Mouse (Mus musculus) spleen, adult 12 weeks (tissue): ENCODE measurements around the gene Pkd1l2.

ENCODE experiments used
- DNase-seq: peaks from one replicate; pipeline ENCODE4 v3.0.0; 2022; ENCODE audit warnings: low spot score

Pkd1l2 gene

DNA sequence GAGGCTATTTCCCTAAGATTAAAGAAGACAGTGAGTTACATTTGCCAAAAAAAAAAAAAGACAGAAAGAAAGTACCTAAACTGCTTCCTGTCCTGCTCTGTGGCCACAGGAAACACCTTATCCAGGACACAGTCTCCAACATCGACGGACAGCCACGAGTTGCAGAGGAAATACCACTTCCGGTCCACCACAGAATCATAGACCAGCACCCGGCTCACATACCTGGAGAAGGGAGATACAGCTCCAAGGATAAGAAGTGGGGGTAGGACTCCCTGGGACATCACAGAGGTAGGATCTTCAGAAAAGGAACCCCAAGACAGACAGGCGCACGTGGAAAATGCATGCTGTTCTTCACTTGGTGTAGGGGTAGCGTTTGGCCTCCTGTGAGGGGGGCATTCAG lies 49.6 kb downstream of the Pkd1l2 start:
- DNase-seq, result no peak

DNA sequence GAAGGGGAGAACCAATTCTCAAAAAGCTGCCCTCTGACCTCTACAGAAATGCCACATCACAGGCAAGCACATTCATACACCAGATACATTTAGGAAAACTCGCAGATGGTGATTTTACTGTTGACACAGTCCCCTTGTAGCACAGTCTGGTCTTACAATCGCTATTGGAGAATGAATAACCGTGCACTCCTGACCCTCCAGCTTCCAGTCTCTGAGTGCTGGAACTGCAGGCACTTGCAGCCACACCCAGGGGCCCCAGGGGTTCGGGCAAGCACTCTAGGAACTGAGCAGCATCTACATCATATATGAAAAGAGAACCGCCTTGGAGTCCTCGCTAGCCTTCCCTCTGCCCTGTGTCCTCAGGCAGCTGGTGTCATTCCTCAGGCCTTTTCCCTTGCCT lies 50.8 kb downstream of the Pkd1l2 start:
- DNase-seq, result no peak

DNA sequence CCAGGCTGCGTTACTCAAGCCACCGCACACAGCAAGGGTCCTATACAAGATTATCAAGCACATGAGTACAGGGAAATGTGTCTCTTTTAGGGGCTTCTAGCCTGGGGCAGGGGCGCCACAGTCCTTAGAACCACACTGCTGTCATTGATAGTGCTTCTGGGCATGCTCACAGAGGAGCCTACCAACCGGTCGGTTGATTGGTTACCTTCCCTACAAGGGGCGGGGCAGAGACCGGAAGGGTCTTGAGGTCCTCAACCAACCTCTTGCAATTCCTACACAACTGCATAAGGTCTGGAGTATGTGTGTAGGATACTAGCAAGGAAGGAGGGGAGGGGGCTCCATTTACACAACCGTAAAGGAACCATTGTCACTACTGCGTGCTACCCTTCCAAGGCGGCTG lies 53.6 kb downstream of the Pkd1l2 start:
- no peak for DNase-seq

DNA sequence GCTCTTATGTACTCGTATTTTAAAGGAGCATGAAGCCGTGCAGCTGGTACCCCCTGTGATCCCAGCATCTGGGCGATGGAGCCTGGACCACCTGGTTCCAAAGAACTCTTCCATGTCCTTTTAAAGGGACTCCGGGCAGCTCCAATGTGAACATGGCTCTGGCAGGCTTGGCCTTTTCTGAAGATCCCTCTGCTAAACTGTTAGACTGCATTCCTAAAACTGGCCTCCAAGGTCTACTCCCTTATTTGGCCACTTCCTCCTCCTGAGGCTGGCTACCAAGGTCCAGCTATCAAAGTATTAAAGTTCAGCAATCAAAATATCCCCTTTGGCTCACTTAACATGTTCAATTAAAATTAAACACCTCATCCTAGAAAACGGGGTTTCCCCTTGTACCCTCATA lies 54.6 kb downstream of the Pkd1l2 start:
- DNase-seq, result no peak

DNA sequence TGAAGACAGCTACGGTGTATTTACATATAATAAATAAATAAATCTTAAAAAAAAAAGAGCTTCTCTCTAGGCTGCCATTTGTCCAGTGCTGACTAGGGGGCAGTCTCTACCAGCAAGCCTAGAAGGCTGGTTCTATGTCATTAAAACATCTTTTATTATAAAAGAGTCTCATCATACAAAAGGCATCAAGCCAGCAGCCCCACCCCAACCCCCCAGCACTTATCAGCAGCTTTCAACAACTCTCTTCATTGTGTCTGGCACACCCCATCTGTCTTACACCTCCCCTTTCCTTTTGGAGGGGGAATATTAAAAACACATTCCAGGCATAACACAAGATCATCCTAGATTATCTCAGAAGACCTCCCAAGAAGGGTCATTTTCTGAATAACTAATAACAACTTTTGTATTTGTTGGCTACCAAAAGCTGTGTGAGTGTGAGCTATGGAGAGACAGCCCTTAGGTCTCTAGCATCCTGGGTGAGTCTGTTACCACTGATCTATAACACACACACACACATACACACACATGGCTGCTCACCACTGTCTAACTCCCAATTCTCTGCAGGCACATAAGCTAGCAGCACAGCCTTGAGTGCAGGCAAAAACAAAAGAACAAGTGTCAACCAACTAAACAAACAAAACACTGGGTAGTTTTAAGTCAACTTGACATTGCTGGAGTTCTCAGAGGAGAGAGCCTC lies 59.8 kb downstream of the Pkd1l2 start:
- DNase-seq, result no peak

DNA sequence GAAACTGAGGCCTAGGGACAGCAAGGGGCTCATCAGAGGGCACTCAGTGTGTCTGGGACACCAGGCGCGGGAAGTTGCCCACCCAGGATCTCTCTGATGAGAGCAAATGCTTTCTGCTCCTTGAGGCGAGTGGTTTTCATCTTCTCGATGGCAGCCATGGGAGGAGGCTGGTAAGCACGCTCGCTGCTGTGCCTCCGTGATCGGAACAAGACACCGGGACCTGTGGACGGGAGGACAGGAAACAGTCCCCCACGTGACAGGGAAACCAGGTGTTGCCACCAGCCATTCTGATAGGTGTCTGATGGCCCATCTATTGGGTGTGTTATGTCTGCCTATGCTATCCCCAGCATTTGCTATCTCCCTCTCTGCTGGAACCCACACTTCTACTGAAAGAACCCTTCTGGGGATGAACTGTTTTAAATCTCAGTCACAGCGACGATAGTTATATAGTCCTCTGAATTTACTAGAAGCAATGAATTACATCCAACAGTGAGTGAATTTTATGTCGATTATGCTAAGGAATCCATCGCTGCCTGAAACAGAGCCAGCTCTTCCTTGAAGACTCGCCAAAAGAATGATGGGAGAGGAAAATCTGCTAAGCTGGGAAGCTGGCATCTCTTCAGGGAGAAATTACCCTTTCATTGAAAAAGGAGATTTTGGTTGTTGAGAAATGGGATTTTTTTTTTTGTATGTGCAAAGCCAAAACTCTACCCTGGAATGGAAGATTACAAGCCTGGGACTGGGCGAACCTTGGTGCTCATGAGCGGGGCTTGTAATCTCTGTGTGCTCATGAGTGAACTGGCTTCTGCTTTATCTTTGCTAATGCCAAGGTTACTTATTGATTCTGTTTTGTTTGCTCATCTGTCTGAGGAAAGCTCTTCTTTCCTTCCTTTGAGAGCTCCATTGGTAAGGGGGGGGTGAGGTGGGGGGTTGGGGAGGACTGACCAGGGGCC lies 62.6 kb downstream of the Pkd1l2 start:
- DNase-seq, result no peak

DNA sequence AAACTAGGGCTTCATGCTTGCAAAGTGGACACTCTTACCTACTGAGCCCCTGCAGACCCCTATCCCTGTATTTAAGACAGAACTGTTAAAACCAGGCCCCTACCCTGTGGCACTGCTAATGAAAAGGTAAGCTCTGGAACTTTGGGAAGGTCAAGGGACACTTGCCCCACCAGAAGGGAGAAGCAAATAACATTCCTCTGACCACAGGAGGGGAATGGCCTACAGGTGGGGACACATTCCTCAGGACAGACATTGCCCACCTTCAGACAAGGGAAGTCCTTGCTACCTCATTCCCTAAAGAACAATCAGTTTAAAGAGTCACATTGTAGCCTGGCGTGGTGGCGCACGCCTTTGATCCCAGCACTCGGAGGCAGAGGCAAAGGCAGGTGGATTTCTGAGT lies 64.4 kb downstream of the Pkd1l2 start:
- no peak for DNase-seq

DNA sequence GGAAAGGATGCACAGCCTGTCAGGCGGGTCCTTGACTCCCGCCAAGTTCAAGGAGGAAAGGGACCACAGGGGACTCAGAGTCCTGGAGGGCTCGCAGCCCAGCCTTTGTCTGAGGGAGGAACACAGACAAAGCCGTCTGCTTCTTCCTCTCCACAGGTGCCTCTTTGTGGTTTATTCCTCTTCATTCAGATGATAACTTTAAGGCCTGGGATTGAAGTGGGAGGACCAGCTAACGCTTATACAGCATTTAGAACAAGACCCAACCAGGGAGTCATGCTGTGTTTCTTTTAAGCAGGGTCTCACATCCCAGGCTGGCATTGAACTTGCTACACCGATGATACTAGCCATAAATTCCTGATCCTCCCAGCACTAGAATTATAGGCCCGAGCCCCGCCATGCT lies 65.2 kb downstream of the Pkd1l2 start:
- no peak for DNase-seq

DNA sequence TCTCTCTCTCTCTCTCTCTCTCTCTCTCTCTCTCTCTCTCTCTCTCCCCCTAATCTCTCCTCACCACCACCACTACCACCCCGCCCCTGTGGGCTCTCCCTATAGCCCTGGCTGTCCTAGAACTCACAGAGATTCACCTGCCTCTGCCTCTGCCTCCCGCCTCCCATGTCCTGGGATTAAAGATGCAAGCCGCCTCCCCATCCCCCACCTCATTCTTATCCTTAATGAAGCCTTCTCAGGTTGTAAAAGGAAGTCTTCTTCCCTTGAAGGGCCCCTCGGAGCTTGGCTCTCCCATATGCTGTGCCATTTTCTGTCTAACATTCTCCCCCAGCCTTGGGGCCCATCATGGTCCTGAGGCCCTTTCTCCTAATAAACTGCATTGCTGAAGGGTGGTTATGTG lies 66.6 kb downstream of the Pkd1l2 start:
- DNase-seq, result no peak

DNA sequence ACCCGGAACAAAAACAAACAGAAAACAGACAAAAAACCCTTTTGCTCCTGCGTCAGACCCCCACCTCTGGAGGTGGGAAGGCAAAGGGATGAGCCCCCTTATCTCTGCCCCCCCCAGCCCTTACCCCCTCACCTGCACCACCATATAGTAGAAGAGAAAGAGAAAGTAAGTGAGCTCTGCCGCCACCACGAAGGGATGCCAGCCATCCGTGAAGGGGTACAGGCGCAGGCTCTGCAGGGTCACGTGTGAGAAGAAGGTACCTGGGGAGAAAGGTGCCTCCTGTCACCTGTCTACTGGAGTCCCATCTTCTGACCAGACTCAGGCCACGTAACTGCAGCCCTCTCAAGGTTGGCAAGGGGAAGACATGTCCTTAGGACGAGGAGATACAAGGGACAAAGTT lies 70.9 kb downstream of the Pkd1l2 start:
- DNase-seq, result no peak

DNA sequence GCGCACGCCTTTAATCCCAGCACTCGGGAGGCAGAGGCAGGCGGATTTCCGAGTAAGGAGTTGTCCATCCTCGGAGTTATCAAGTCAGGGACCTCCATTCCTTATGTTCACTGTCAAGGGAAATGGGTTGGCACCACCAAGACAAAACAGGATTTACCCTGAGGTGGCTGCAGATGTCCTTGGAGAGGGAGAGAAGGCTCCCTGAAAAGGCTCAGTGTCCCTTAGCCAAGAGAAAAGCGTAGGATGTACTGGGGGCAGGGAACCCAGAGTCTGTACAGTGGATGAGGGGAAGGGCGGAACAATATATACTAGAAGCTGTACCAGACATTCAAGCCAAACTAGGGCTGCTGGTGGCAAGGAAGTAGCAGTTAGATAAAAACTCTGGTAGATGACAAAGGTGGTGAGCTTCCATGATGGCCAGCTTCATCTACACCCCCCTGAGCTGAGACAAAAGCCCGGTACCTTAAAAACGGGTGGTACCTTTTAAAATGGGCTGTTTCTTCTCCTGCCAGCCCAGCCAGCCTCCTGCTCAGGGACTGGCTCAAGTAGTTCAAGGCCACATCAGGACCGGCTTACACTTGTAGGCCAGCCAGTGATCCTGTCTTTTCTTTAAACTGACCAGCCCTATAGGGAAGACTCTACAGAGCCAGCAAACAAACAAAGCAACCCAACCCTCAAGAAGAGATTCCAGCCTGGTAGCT lies 88.1 kb downstream of the Pkd1l2 start:
- DNase-seq, result no peak

DNA sequence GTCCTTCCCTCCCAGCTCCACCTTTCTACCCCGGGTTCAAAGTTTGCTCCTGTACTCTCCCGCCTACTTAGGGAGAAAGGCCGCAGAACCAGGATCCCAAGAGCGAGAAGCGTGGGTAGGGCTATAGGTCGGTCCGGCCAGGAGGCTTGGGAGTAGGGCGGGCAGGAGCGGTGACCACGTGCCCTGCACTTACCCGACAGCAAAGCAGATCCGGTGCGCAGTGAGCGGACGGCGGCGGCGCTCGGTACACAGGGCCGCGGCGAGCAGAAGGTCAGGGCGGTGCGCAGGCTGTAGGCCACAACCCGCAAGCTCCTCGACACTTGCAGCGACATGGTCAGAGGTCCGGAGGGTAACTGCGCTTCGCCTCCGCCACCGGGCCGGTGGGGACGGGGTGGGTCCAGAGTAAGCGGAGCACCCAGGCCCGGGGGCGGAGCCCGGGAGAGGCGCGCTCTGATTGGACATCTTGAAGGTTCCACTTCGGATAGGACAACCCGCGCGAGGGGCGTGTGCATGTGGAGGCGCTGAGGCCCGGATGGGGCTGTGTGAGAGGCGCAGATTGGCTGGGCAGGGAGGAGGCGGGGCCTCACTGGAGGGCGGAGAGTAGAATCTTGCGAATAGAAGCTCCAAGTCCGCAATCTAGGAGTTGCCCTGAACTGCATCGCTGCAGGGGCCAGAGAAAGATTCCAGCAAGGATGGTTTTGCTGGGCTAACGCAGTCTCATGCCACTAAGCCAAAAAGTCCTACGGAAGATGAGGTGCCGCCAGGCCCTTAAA lies 89.0 kb downstream of the Pkd1l2 start, which contains the start of gene Gcsh:
Gcsh (minus strand) TSS at position 443 of the 773 bp plus-strand sequence.
- DNase-seq, result peak; percentile 93

DNA sequence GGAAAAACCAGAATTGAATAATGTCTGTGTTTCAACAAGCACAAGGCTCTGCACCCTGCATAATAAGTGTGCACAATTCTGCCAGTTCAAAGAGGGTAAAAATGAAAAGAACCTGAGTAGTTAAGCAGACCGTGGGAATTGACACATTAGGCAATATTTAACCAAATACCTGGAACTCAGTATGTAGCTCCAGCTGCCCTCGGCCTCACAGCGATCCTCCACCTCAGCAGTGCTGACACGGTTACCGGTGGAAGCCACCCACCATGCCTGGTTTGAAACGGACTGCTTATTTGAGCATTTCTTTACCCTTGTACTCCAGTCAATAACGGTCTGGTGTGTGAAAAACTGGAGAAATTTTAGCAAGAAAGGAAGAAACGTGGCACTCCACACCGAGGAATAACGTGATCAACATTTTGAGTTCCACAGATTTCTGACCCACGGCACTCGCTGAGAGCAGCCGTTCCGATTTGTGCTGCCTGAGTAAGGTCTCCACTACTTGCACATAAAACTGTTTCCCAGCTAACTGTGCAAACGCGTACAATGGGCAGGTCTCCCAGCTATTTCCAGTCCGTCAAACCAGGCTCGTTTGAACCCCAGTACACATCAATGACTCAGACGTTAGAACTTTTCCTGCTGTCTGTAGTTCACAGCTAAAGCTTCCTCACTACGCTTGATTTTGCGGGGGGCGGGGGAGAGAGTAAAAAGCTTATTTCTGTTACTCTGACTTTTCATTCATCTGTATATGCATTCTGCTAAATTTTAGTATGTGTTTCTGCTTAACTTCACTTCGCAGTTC lies 89.9 kb downstream of the Pkd1l2 start:
- DNase-seq, result no peak

DNA sequence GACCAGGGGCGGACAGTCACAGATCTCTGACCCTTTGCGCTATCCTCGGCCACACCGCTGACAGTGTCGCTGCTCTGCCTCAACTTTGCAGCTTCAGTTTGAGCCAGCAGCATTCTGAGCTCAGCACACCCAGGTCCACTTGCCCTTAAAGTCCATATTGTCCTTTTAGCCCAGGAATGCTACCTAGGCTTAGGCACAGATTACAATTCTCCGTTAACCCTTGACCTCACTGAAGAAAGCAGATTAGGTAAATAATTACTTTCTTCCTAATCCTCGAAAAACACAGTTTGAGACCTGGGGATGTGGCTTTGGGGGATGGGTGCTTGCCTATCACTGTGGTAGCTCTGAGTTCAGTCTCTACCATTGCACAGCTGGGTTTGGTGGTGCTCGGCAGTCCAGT lies 91.0 kb downstream of the Pkd1l2 start:
- DNase-seq, result no peak

DNA sequence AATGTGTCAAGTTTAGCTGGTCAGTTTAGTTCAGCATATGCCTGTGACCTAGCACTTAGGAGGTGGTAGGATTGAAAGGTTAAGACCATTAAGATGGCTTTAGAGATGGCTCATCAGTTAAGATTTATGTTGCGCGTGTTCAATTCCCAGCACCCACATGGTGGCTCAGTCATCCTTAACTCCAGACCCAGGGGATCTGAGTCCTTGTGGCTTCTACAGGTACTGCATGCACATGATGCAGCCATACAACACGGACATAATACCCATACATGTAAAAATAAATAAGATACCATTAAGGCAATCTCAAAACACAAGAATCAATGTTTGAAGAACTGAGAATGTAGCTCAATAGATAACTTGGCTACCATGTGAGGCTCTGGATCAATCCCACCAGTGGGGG lies 92.4 kb downstream of the Pkd1l2 start:
- DNase-seq, result no peak

DNA sequence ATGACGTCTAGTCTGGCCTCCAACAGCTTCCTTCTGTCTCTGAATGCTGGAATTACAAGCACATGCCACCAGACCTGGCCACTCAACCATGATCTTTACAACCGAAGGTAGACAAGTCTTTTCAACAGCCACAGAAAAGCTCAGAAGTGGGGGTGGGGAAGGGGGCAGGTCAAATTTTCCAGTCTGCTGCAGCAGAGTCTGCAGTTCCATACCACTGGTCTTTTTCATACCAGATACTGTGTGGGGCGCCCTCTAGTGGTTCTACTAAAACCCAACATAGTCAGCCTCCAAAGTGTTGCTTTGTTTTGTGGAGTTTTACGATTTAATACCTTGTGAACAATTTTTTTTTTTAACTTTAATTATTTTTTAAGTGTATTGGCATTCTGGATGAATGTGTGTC lies 102.1 kb downstream of the Pkd1l2 start:
- peak; percentile 50 for DNase-seq

DNA sequence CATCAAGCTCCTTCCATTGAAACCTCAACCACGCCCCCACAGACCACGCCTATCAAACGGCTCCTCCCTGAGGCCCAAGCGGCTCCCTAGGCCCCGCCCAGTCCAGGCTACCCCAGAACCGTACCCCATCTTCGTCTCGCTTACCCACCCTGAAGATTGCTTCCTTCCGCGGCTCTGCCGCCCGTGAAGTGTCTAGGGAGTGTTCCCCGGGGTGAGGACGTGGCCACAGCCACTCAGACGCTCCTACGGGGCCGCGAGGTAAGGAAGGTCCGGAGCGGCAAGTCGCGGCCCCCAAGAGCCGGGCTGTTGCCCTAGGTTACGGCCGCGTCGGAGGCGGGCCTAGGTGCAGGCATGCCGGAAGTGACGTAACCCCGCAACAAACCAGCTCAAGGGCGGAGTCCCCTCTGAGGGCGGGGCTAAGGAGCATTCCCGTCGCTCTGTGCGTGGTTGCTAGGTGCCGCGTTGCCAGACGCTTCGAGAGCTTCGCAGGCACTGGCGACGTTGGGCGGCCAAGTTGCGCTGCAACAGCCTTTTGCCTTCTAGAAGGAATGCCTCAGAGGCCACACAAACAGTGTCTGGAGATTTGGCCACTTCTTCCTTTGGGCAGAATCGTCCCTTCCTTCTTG lies 103.5 kb downstream of the Pkd1l2 start, which contains the start of gene 1700030J22Rik:
1700030J22Rik (minus strand) TSS at position 329 of the 626 bp plus-strand sequence.
- DNase-seq, result peak; percentile 98

DNA sequence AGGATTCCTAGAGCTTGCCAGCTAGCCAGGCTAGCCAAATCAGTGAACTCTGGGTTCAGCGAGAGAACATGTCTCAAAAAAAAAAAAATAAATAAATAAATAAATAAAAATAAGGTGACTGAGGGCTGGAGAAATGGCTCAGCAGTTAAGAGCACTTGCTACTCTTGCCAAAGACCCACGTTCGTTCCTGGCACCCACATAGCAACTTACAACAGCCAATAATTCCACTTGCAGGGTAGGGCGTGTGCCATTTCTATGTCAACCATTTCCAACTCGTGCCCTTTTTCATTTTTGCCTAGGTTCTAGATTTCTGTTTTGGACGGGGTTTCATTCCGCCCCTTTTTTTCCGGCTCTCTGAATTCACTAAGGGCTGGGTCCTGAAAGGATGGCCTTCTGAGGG lies 104.2 kb downstream of the Pkd1l2 start:
- no peak for DNase-seq

DNA sequence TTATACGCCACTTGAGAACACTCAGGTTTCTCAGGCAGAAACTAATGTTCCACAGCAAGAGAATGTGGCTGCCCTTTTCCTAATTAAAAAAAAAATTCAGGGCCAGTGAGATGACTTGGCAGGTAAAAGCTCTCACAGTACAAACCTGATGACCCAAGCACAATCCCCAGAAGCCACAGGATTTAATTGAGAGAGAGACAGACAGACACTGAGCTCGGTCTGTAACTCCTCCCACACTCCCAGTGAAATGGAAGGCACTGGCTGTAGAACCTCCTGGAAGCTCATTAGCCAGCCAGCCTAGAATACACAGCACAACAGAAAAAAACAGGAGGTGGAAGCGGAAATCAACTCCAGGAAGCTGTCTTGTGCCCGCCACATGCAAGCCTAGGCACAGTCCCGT lies 106.6 kb downstream of the Pkd1l2 start:
- DNase-seq, result no peak

DNA sequence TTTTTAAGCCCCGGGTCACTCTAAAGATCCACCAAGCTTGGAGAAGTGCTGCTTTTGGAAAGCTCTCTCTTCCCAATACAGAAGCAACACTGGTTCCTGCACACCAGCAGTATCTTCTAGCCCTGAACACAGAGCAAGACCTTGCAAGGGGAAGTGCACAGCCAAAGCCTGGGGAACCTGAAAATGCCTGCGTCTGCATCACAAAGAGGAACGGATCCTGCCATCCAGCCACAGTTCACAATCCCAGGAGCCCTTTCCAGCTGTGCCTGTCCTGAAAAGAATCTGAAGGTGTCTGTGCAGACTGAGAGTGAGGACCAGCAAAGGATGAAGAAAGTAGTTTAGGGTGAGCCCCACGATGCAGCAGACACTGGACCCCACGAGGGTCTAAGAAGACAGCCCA lies 107.2 kb downstream of the Pkd1l2 start:
- no peak for DNase-seq

DNA sequence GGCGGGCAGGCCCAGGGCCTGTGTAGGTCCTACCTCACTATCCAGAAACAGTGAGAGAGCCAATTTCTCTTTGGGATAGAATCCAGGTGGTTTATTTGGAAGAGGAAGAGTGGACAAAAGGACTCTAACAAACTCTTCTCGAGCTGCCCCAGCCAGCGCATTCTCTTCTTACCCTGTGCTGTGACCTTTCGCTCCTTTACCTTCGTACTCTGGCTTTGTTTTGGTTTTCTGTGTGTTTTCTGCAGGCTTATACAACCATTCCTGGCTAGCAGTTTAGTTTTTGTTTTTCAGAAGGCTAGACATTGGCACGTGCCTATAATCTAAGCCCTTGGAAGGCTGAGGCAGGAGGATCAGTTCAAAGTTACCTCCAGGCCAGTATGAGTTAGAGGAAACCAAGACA lies 112.7 kb downstream of the Pkd1l2 start:
- DNase-seq, result no peak
